Mouse (Mus musculus) kidney, embryonic 14.5 days (tissue): ENCODE data around the gene Ccr7. TPM values are rescaled to one million over a fixed set of nuclear protein-coding genes. Genes with fewer than 3 reads are reported as not detected.
A peak's percentile ranks its signal among the peaks of the same experiment; 100 is the strongest.

Source experiments
- ATAC-seq: fragments of 200-750 bp; cut with Nextera tagmentation; 2 replicates; pipeline ENCODE4 v1.8.0; 2017; ENCODE audit warnings: moderate number of reproducible peaks, mild to moderate bottlenecking, moderate TSS enrichment, moderate library complexity; ENCODE audit not compliant: low FRiP score, low TSS enrichment
- H3K27ac ChIP-seq: fragments of 300-500 bp; sonication (generic); 2 replicates; pipeline ENCODE4 v1.5.1; 2014; ENCODE audit warnings: low read depth, mild to moderate bottlenecking, low read length, moderate library complexity, mixed read lengths
- H3K27me3 ChIP-seq: fragments of 300-500 bp; sonication (generic); 2 replicates; pipeline ENCODE4 v1.6.1; 2014; ENCODE audit warnings: mild to moderate bottlenecking, low read length; ENCODE audit not compliant: control insufficient read depth, insufficient read depth
- H3K36me3 ChIP-seq: fragments of 300-500 bp; sonication (generic); 2 replicates; pipeline ENCODE4 v1.6.1; 2014; ENCODE audit warnings: low read length, mixed read lengths; ENCODE audit not compliant: control insufficient read depth, insufficient read depth
- H3K4me1 ChIP-seq: fragments of 300-500 bp; sonication (generic); 2 replicates; pipeline ENCODE4 v1.6.1; 2014; ENCODE audit warnings: low read length, mixed read lengths; ENCODE audit not compliant: control insufficient read depth, insufficient read depth
- H3K4me2 ChIP-seq: fragments of 300-500 bp; sonication (generic); replicated peaks from 2 replicates; pipeline ENCODE4 v1.6.1; 2014; ENCODE audit warnings: low read depth, mild to moderate bottlenecking, low read length
- H3K4me3 ChIP-seq: fragments of 300-500 bp; sonication (generic); 2 replicates; pipeline ENCODE4 v1.5.1; 2014; ENCODE audit warnings: mild to moderate bottlenecking, low read length
- H3K9ac ChIP-seq: fragments of 300-500 bp; sonication (generic); 2 replicates; pipeline ENCODE4 v1.6.1; 2014; ENCODE audit warnings: low read depth, mild to moderate bottlenecking, low read length, moderate library complexity
- H3K9me3 ChIP-seq: fragments of 300-500 bp; sonication (generic); 2 replicates; pipeline ENCODE4 v1.6.1; 2016; ENCODE audit warnings: low read length; ENCODE audit not compliant: control insufficient read depth
- WGBS: fragments of 180-500 bp; shearing (Covaris S2); extraction: QIAGEN DNeasy Blood & Tissue Kit; methylation state at CpG from one replicate; pipeline ENCODE4 v1.1.7; 2014; 5-methylcytosine and 5-hydroxymethylcytosine counted together
- polyA plus RNA-seq: library from polyadenylated mRNA; unstranded; fragments of >200 nt; fragmentation: Nextera tagmentation; extraction: Ambion mirVana; gene quantifications from 2 replicates; pipeline ENCODE4 v1.2.1, GENCODE M21; 2014

The Ccr7 gene
- polyA plus RNA-seq, 1 experiment from 2014 or later, result not detected

GRCm38 (mm10) chr11:99143123-99144082, 11.5 kb downstream of the Ccr7 start:
- Histone ChIP-seq H3K27ac (no peak overlapping the region; the same call in 1 of the 2 replicates), H3K36me3 (no peaks in the 10 kb centered on the region), H3K4me3 (no peak overlapping the region), H3K4me2 (no peak overlapping the region), H3K9ac (no peak overlapping the region), H3K9me3 (no peaks in the 10 kb centered on the region), H3K27me3 (no peaks in the 10 kb centered on the region), H3K4me1 (peaks cover 39% of the 10 kb centered on the region)
- no peak for ATAC-seq
- 54% methylated on average over 16 of the region's 16 CpGs for WGBS

GRCm38 (mm10) chr11:99142493-99143095, 12.3 kb downstream of the Ccr7 start:
- WGBS, result 73% methylated on average over 18 of the region's 18 CpGs
- no peak overlapping the region; the same call in 1 of the 2 replicates for H3K27ac ChIP-seq

GRCm38 (mm10) chr11:99142046-99142445, 12.8 kb downstream of the Ccr7 start:
- H3K9me3 ChIP-seq, result no peaks in the 10 kb centered on the region
- peaks cover 26% of the 10 kb centered on the region for H3K4me1 ChIP-seq
- no peaks in the 10 kb centered on the region for H3K27me3 ChIP-seq
- no peak overlapping the region for H3K4me3 ChIP-seq
- H3K4me2 ChIP-seq, result no peak overlapping the region
- WGBS, result 87% methylated on average over 6 of the region's 6 CpGs
- no peaks in the 10 kb centered on the region for H3K36me3 ChIP-seq
- ATAC-seq, result no peak
- H3K27ac ChIP-seq, result no peak overlapping the region
- H3K9ac ChIP-seq, result no peak overlapping the region

More at GRCm38 (mm10) chr11:99142493-99143095, 12.3 kb downstream of the Ccr7 start:
- no peaks in the 10 kb centered on the region for H3K9me3 ChIP-seq
- no peak overlapping the region for H3K4me2 ChIP-seq
- no peaks in the 10 kb centered on the region for H3K27me3 ChIP-seq
- H3K9ac ChIP-seq, result no peak overlapping the region
- no peak overlapping the region for H3K4me3 ChIP-seq
- ATAC-seq, result no peak
- H3K36me3 ChIP-seq, result no peaks in the 10 kb centered on the region
- H3K4me1 ChIP-seq, result peaks cover 31% of the 10 kb centered on the region

GRCm38 (mm10) chr11:99141600-99141999, 13.3 kb downstream of the Ccr7 start:
- Histone ChIP-seq H3K36me3 (no peaks in the 10 kb centered on the region), H3K4me1 (peaks cover 22% of the 10 kb centered on the region)
- WGBS, result 56% methylated on average over 7 of the region's 7 CpGs

GRCm38 (mm10) chr11:99138976-99139375, 15.9 kb downstream of the Ccr7 start:
- H3K4me3 ChIP-seq, result no peak overlapping the region
- 77% methylated on average over 9 of the region's 9 CpGs for WGBS
- H3K4me1 ChIP-seq, result peaks cover 17% of the 10 kb centered on the region
- no peaks in the 10 kb centered on the region for H3K27me3 ChIP-seq
- H3K27ac ChIP-seq, result no peak overlapping the region
- H3K9ac ChIP-seq, result no peak overlapping the region
- no peaks in the 10 kb centered on the region for H3K9me3 ChIP-seq
- no peak overlapping the region for H3K4me2 ChIP-seq
- ATAC-seq, result no peak
- no peaks in the 10 kb centered on the region for H3K36me3 ChIP-seq

More at GRCm38 (mm10) chr11:99141600-99141999, 13.3 kb downstream of the Ccr7 start:
- Histone ChIP-seq H3K4me3 (no peak overlapping the region), H3K9me3 (no peaks in the 10 kb centered on the region), H3K27ac (no peak overlapping the region), H3K27me3 (no peaks in the 10 kb centered on the region), H3K9ac (no peak overlapping the region), H3K4me2 (no peak overlapping the region)
- no peak for ATAC-seq

GRCm38 (mm10) chr11:99137385-99137784, 17.5 kb downstream of the Ccr7 start:
- H3K9me3 ChIP-seq, result no peaks in the 10 kb centered on the region
- H3K4me1 ChIP-seq, result peaks cover 15% of the 10 kb centered on the region
- H3K36me3 ChIP-seq, result no peaks in the 10 kb centered on the region
- no peaks in the 10 kb centered on the region for H3K27me3 ChIP-seq
- H3K4me2 ChIP-seq, result no peak overlapping the region
- no peak for ATAC-seq
- WGBS, result 85% methylated on average over 4 of the region's 4 CpGs
- H3K27ac ChIP-seq, result no peak overlapping the region
- H3K9ac ChIP-seq, result no peak overlapping the region
- H3K4me3 ChIP-seq, result no peak overlapping the region

GRCm38 (mm10) chr11:99136961-99137360, 17.9 kb downstream of the Ccr7 start:
- 59% methylated on average over 4 of the region's 4 CpGs for WGBS
- Histone ChIP-seq H3K27ac (no peak overlapping the region), H3K4me1 (peaks cover 19% of the 10 kb centered on the region), H3K36me3 (no peaks in the 10 kb centered on the region), H3K4me3 (no peak overlapping the region), H3K27me3 (no peaks in the 10 kb centered on the region), H3K4me2 (no peak overlapping the region), H3K9ac (no peak overlapping the region), H3K9me3 (no peaks in the 10 kb centered on the region)
- no peak for ATAC-seq

- Histone ChIP-seq H3K4me2 (no peak overlapping the region), H3K4me1 (peaks cover 23% of the 10 kb centered on the region), H3K27ac (no peak overlapping the region; the same call in 1 of the 2 replicates), H3K27me3 (no peaks in the 10 kb centered on the region), H3K9ac (no peak overlapping the region), H3K4me3 (no peak overlapping the region), H3K36me3 (no peaks in the 10 kb centered on the region), H3K9me3 (no peaks in the 10 kb centered on the region)
- no peak for ATAC-seq
- 52% methylated on average over 3 of the region's 3 CpGs for WGBS
Observed at GRCm38 (mm10) chr11:99136361-99136760, 18.5 kb downstream of the Ccr7 start.

- Histone ChIP-seq H3K27ac (peak overlapping the region; percentile 89), H3K4me1 (peaks cover 26% of the 10 kb centered on the region), H3K36me3 (no peaks in the 10 kb centered on the region), H3K27me3 (no peaks in the 10 kb centered on the region), H3K4me3 (no peak overlapping the region), H3K9me3 (no peaks in the 10 kb centered on the region), H3K9ac (no peak overlapping the region), H3K4me2 (no peak overlapping the region)
- WGBS, result 50% methylated on average over 8 of the region's 8 CpGs
- ATAC-seq, result no peak
Observed at GRCm38 (mm10) chr11:99135047-99135440, 19.8 kb downstream of the Ccr7 start.
